10 mouse cellular contexts compared by ENCODE assay signal in genomic region chr7:144628334-144628915, GRCm38 (mm10). TPM values are rescaled to one million over a fixed set of nuclear protein-coding genes. Genes with fewer than 3 reads are reported as not detected.
DNase-seq lines count a peak whose midpoint lies in the region; ATAC-seq and TF ChIP-seq lines count a peak whose summit lies in the region.
"Had no signal": no experiment of that assay in that cellular context is flagged by ENCODE, and none has a peak within 500 bp of the region (broad histone marks: within the 10 kb centered on the region; RNA-seq: fewer than 3 reads in every experiment).

No protein-coding gene starts in this region.

- TF ChIP-seq CTCF in lung, postnatal 0 days (IDR thresholded peaks at IDR 0.05) = no peak

- no peak overlapping the region for H3K4me2 ChIP-seq in lung, postnatal 0 days (replicated peaks; ENCODE audit: low read depth, low read length)
- H3K4me2 ChIP-seq in hindbrain, embryonic 13.5 days = no peak overlapping the region
- H3K4me2 ChIP-seq in neural tube, embryonic 14.5 days (ENCODE audit: low read depth, low read length) = no peak overlapping the region
- H3K4me2 ChIP-seq: liver, embryonic 12.5 days had no signal

- no peaks in the 10 kb centered on the region for H3K9me3 ChIP-seq in lung, postnatal 0 days (ENCODE audit: low read length)
- H3K9me3 ChIP-seq in hindbrain, embryonic 13.5 days = no peaks in the 10 kb centered on the region
- no peaks in the 10 kb centered on the region for H3K9me3 ChIP-seq in neural tube, embryonic 14.5 days (ENCODE audit: control insufficient read depth, low read length)
- H3K9me3 ChIP-seq: liver, embryonic 12.5 days had no signal

- TF ChIP-seq EP300 in lung, postnatal 0 days (IDR thresholded peaks at IDR 0.05) = no peak

- no peaks in the 10 kb centered on the region for H3K27me3 ChIP-seq in lung, postnatal 0 days (replicated peaks; ENCODE audit: insufficient read depth, low read length)
- H3K27me3 ChIP-seq in hindbrain, embryonic 13.5 days = peaks cover 49% of the 10 kb centered on the region
- H3K27me3 ChIP-seq in neural tube, embryonic 14.5 days (ENCODE audit: control insufficient read depth, insufficient read depth, low read length) = no peaks in the 10 kb centered on the region

- no peaks in the 10 kb centered on the region for H3K4me1 ChIP-seq in lung, postnatal 0 days (ENCODE audit: insufficient read depth, low read depth, low read length)
- peaks cover 43% of the 10 kb centered on the region for H3K4me1 ChIP-seq in hindbrain, embryonic 13.5 days (replicated peaks)
- peaks cover 10% of the 10 kb centered on the region; the same call in 1 of the 2 replicates for H3K4me1 ChIP-seq in neural tube, embryonic 14.5 days (ENCODE audit: control insufficient read depth, insufficient read depth, low read length)
- H3K4me1 ChIP-seq: liver, embryonic 12.5 days had no signal

- DNase-seq in lung, postnatal 0 days (ENCODE audit: low spot score) = peak; percentile 54
- no peak for DNase-seq in lung, adult 18-20 months
- DNase-seq in embryo, embryonic 11.5 days (ENCODE audit: low read depth, low spot score) = peak; percentile 20
- no peak for DNase-seq in thymus, postnatal 0 days (ENCODE audit: low spot score)
- DNase-seq in layer of hippocampus, adult 9-11 months = no peak
- no peak for DNase-seq in T-cell, adult 2 months (ENCODE audit: low spot score)
- DNase-seq: kidney, postnatal 25 days had no signal

- H3K36me3 ChIP-seq in lung, postnatal 0 days (ENCODE audit: insufficient read depth, low read length) = no peaks in the 10 kb centered on the region
- no peaks in the 10 kb centered on the region for H3K36me3 ChIP-seq in hindbrain, embryonic 13.5 days
- no peaks in the 10 kb centered on the region for H3K36me3 ChIP-seq in neural tube, embryonic 14.5 days (ENCODE audit: control insufficient read depth, insufficient read depth, low read length)

- peak; percentile 9; the same call in 1 of the 2 replicates for ATAC-seq in lung, postnatal 0 days
- peak; percentile 84 for ATAC-seq in hindbrain, embryonic 13.5 days (ENCODE audit: low FRiP score)
- ATAC-seq in neural tube, embryonic 14.5 days (ENCODE audit: low read depth) = peak; percentile 83; the same call in 1 of the 2 replicates
- ATAC-seq: liver, embryonic 12.5 days had no signal

- H3K4me3 ChIP-seq in lung, postnatal 0 days (ENCODE audit: low read depth, low read length) = no peak overlapping the region
- no peak overlapping the region for H3K4me3 ChIP-seq in hindbrain, embryonic 13.5 days
- H3K4me3 ChIP-seq in neural tube, embryonic 14.5 days (ENCODE audit: low read depth, low read length) = no peak overlapping the region
- H3K4me3 ChIP-seq: liver, embryonic 12.5 days had no signal

- H3K27ac ChIP-seq in lung, postnatal 0 days (ENCODE audit: low read length) = no peak overlapping the region
- peak overlapping the region; percentile 80 for H3K27ac ChIP-seq in hindbrain, embryonic 13.5 days
- 0 out of 2 replicates have a peak overlapping the region, but pooled peaks have one; percentile 12 for H3K27ac ChIP-seq in neural tube, embryonic 14.5 days (ENCODE audit: low read depth, low read length)
- H3K27ac ChIP-seq: liver, embryonic 12.5 days had no signal

- no peak overlapping the region for H3K9ac ChIP-seq in lung, postnatal 0 days (replicated peaks; ENCODE audit: low read depth)
- H3K9ac ChIP-seq in hindbrain, embryonic 13.5 days = 0 out of 2 replicates have a peak overlapping the region, but pooled peaks have one; percentile 6
- no peak overlapping the region for H3K9ac ChIP-seq in neural tube, embryonic 14.5 days (replicated peaks; ENCODE audit: low read depth, low read length)
- H3K9ac ChIP-seq: liver, embryonic 12.5 days had no signal

- WGBS in lung, postnatal 0 days = 9% methylated on average over 3 of the region's 3 CpGs
- 12% methylated on average over 3 of the region's 3 CpGs for WGBS in hindbrain, embryonic 13.5 days
- whole genome bisulfite sequencing in neural tube, embryonic 14.5 days = 20% methylated on average over 3 of the region's 3 CpGs

RNA-seq across cellular contexts. Expression of gene Fadd, which starts 46.2 kb away (rescaled TPM):
- polyA plus RNA-seq in lung, postnatal 0 days (2015; fragmentation: Nextera tagmentation; extraction: Ambion mirVana) = 7.4 and 8.1 TPM in 2 replicates
- 5.1 and 5.4 TPM in 2 replicates for polyA plus RNA-seq in hindbrain, embryonic 13.5 days (2015; fragmentation: Nextera tagmentation; extraction: Ambion mirVana)
- 4.6 and 4.8 TPM in 2 replicates for polyA plus RNA-seq in neural tube, embryonic 14.5 days (2014; fragmentation: Nextera tagmentation; extraction: Ambion mirVana)
- polyA plus RNA-seq in thymus, postnatal 0 days (2015; fragmentation: Nextera tagmentation; extraction: Ambion mirVana) = 8.3 and 10.0 TPM in 2 replicates

Comparison
In these comparisons a context has a peak if more than half of its experiments do, and no peak if none do; other contexts are left out.
1. DNase-seq: peak in lung, postnatal 0 days (single experiment) and embryo, embryonic 11.5 days (single experiment); none in lung, adult 18-20 months (0 of 2), thymus, postnatal 0 days (single experiment), layer of hippocampus, adult 9-11 months (single experiment) and T-cell, adult 2 months (single experiment).
2. ATAC-seq: peak in every context shown above with its lines; median percentile 84 in hindbrain, embryonic 13.5 days; 83 in neural tube, embryonic 14.5 days; 9 in lung, postnatal 0 days.